Mouse (Mus musculus): ENCODE results near the gene Heatr4. TPM values are rescaled to one million over a fixed set of nuclear protein-coding genes. Genes with fewer than 3 reads are reported as not detected.
"Not testable (repeated sequence)": the region's sequence is repeated elsewhere in the genome, so short reads cannot be mapped to it uniquely, and the experiment has no call there.

Gene Heatr4
- polyA plus RNA-seq (2012) = not detected in 2 replicates

DNA sequence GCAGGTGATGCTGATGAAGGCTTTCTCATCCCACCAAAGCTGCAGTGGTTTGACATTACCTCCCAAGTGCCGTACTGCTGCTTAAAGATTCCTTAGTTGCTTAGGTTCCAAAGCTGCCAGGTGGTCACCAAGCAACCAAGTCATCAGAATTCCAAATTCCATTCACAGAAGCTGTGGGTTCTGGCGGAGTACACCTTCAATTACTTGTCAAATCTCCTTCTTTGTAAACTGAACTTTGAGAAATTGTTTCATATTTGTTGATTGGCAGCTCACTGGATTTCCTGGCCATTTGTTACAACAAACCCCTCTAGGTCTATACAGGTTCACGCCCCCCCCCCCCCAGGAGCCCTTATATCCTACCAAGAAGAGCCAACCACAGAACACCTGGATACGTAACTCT, at the start of gene Heatr4:
Heatr4 (minus strand) TSS at position 101 of the 400 bp plus-strand sequence.
- H3K27me3 ChIP-seq (ENCODE audit: control insufficient read depth) = peaks cover 2% of the 10 kb centered on the region; the same call in 1 of the 2 replicates
- TF ChIP-seq GATA1 (IDR thresholded peaks at IDR 0.05; ENCODE audit: low read length) = no peak
- no peak for TF ChIP-seq TAL1 (IDR thresholded peaks at IDR 0.05; ENCODE audit: low read length)
- H3K4me1 ChIP-seq (ENCODE audit: control insufficient read depth) = peaks cover 17% of the 10 kb centered on the region
- H3K4me3 ChIP-seq (replicated peaks) = no peak within 1 kb of the TSS
- no peaks in the 10 kb centered on the region for H3K9me3 ChIP-seq (ENCODE audit: control insufficient read depth, low read length)
- H3K36me3 ChIP-seq (ENCODE audit: control insufficient read depth) = no peaks in the 10 kb centered on the region

DNA sequence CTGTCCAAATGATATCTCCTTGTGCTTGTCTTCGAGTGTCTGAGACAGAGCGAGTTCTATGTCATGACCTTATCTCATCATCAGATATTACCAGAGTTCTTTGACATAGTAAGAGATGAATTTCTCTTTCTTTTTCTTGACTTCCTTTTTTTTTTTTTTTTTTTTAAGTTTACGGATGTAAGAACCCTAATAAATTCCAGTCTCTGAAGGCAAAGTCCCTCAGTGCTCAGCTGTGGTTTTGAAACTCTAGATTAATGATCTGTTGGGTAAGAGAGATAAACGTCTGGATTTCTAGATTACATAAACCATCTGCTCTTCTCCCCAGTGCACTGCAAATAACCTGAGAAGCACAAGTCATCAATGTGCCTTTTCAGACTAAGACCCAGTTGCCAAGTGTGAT, 49.5 kb upstream of the Heatr4 start:
- H3K27me3 ChIP-seq (ENCODE audit: control insufficient read depth) = peaks cover 19% of the 10 kb centered on the region
- no peak for TF ChIP-seq TAL1 (IDR thresholded peaks at IDR 0.05; ENCODE audit: low read length)
- no peaks in the 10 kb centered on the region for H3K36me3 ChIP-seq (ENCODE audit: control insufficient read depth)
- H3K4me3 ChIP-seq (replicated peaks) = no peak overlapping the region
- no peaks in the 10 kb centered on the region for H3K9me3 ChIP-seq (ENCODE audit: control insufficient read depth, low read length)
- H3K4me1 ChIP-seq (ENCODE audit: control insufficient read depth) = peaks cover 2% of the 10 kb centered on the region; the same call in 1 of the 2 replicates

- peaks cover 11% of the 10 kb centered on the region for H3K27me3 ChIP-seq (ENCODE audit: control insufficient read depth)
- H3K9me3 ChIP-seq (ENCODE audit: control insufficient read depth, low read length); H3K4me3 ChIP-seq (replicated peaks); H3K36me3 ChIP-seq (ENCODE audit: control insufficient read depth); H3K4me1 ChIP-seq (ENCODE audit: control insufficient read depth): not testable (repeated sequence)
These were observed 48.6 kb upstream of the Heatr4 start for GRCm38 (mm10) chr12:84033302-84033701.

- TF ChIP-seq TAL1 (IDR thresholded peaks at IDR 0.05; ENCODE audit: low read length) (no peak), GATA1 (IDR thresholded peaks at IDR 0.05; ENCODE audit: low read length) (no peak)
- no peaks in the 10 kb centered on the region for H3K4me1 ChIP-seq (ENCODE audit: control insufficient read depth)
- no peaks in the 10 kb centered on the region for H3K36me3 ChIP-seq (ENCODE audit: control insufficient read depth)
- peaks cover 6% of the 10 kb centered on the region for H3K27me3 ChIP-seq (ENCODE audit: control insufficient read depth)
- H3K9me3 ChIP-seq (ENCODE audit: control insufficient read depth, low read length) = no peaks in the 10 kb centered on the region
- H3K4me3 ChIP-seq (replicated peaks) = no peak overlapping the region
These were observed 48.2 kb upstream of the Heatr4 start for GRCm38 (mm10) chr12:84032854-84033253.

GRCm38 (mm10) chr12:84030659-84031332, 46.1 kb upstream of the Heatr4 start:
- Histone ChIP-seq H3K4me3 (replicated peaks) (no peak overlapping the region), H3K4me1 (ENCODE audit: control insufficient read depth) (no peaks in the 10 kb centered on the region), H3K9me3 (ENCODE audit: control insufficient read depth, low read length) (no peaks in the 10 kb centered on the region), H3K36me3 (ENCODE audit: control insufficient read depth) (no peaks in the 10 kb centered on the region), H3K27me3 (ENCODE audit: control insufficient read depth) (no peaks in the 10 kb centered on the region)
- TF ChIP-seq GATA1 (IDR thresholded peaks at IDR 0.05; ENCODE audit: low read length) = no peak
- no peak for TF ChIP-seq TAL1 (IDR thresholded peaks at IDR 0.05; ENCODE audit: low read length)

DNA sequence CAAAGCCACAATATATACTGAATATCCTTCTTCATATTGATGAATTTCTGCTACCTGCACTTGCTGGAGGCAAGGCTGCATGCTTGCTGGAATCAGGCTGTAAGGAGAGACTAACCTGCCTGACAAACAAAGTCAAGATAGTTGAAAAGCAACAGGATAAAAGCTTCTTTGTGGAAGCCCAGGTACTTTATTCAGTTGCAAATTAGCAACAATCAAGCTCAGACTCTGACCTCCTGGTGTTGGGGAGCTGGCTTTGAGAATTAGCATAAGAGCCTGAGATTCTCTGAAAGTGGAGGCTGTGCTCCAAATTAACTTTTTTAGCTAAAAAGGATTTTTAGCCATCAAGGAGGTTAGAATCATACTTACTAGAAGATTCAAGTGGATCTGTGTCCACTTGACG, 44.4 kb upstream of the Heatr4 start:
- H3K9me3 ChIP-seq (ENCODE audit: control insufficient read depth, low read length); H3K36me3 ChIP-seq (ENCODE audit: control insufficient read depth); H3K4me1 ChIP-seq (ENCODE audit: control insufficient read depth); H3K27me3 ChIP-seq (ENCODE audit: control insufficient read depth); H3K4me3 ChIP-seq (replicated peaks): not testable (repeated sequence)

- not testable (repeated sequence) for H3K4me1 ChIP-seq (ENCODE audit: control insufficient read depth); H3K36me3 ChIP-seq (ENCODE audit: control insufficient read depth); H3K27me3 ChIP-seq (ENCODE audit: control insufficient read depth); H3K4me3 ChIP-seq (replicated peaks); H3K9me3 ChIP-seq (ENCODE audit: control insufficient read depth, low read length)
These were observed 43.7 kb upstream of the Heatr4 start for GRCm38 (mm10) chr12:84028328-84028727.

GRCm38 (mm10) chr12:84025888-84026287, 41.2 kb upstream of the Heatr4 start:
- Histone ChIP-seq H3K4me1 (ENCODE audit: control insufficient read depth) (no peaks in the 10 kb centered on the region), H3K27me3 (ENCODE audit: control insufficient read depth) (no peaks in the 10 kb centered on the region), H3K36me3 (ENCODE audit: control insufficient read depth) (no peaks in the 10 kb centered on the region), H3K9me3 (ENCODE audit: control insufficient read depth, low read length) (no peaks in the 10 kb centered on the region), H3K4me3 (replicated peaks) (no peak overlapping the region)
- TF ChIP-seq GATA1 (IDR thresholded peaks at IDR 0.05; ENCODE audit: low read length) (no peak), TAL1 (IDR thresholded peaks at IDR 0.05; ENCODE audit: low read length) (no peak)

GRCm38 (mm10) chr12:84023052-84023745, 38.5 kb upstream of the Heatr4 start:
- no peaks in the 10 kb centered on the region for H3K36me3 ChIP-seq (ENCODE audit: control insufficient read depth)
- no peaks in the 10 kb centered on the region for H3K4me1 ChIP-seq (ENCODE audit: control insufficient read depth)
- no peak overlapping the region for H3K4me3 ChIP-seq (replicated peaks)
- no peak for TF ChIP-seq GATA1 (IDR thresholded peaks at IDR 0.05; ENCODE audit: low read length)
- TF ChIP-seq TAL1 (IDR thresholded peaks at IDR 0.05; ENCODE audit: low read length) = no peak
- H3K9me3 ChIP-seq (ENCODE audit: control insufficient read depth, low read length) = no peaks in the 10 kb centered on the region
- H3K27me3 ChIP-seq (ENCODE audit: control insufficient read depth) = no peaks in the 10 kb centered on the region

DNA sequence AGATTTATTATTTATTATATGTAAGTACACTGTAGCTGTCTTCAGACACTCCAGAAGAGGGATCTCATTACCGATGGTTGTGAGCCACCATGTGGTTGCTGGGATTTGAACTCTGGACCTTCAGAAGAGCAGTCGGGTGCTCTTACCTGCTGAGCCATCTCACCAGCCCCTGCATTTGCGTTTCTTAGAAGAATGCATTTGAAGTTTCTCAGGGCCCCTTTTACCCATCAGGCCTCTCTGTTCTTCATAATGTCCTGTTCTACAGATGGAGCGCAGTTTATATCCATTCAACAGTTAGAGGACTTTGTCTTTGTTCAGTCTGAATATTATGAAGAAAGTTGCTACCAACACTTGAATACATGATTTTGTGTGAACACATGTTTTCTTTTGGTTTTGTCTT, 37.6 kb upstream of the Heatr4 start:
- H3K36me3 ChIP-seq (ENCODE audit: control insufficient read depth); H3K27me3 ChIP-seq (ENCODE audit: control insufficient read depth); H3K4me1 ChIP-seq (ENCODE audit: control insufficient read depth); H3K9me3 ChIP-seq (ENCODE audit: control insufficient read depth, low read length); H3K4me3 ChIP-seq (replicated peaks): not testable (repeated sequence)

- not testable (repeated sequence) for H3K36me3 ChIP-seq (ENCODE audit: control insufficient read depth); H3K9me3 ChIP-seq (ENCODE audit: control insufficient read depth, low read length); H3K4me3 ChIP-seq (replicated peaks); H3K4me1 ChIP-seq (ENCODE audit: control insufficient read depth); H3K27me3 ChIP-seq (ENCODE audit: control insufficient read depth)
These were observed 35.9 kb upstream of the Heatr4 start for GRCm38 (mm10) chr12:84020528-84020927.

Measured in erythroblast, embryonic 14.5 days (primary cell).